Mouse (Mus musculus) pancreas, adult 10 weeks (tissue): ENCODE data around the gene Olfr397. TPM values are rescaled to one million over a fixed set of nuclear protein-coding genes. Genes with fewer than 3 reads are reported as not detected.

Source experiments
- polyA plus RNA-seq: library from polyadenylated mRNA; stranded (reverse); fragments of 350-450 nt; fragmentation: Illumina TruSeq; extraction: RNeasy Lipid Tissue Mini Kit (QIAGEN cat#74804); gene quantifications from one replicate; pipeline ENCODE4 v1.2.3, GENCODE M21; 2015; ENCODE audit warnings: low read depth, low replicate concordance; ENCODE audit not compliant: insufficient read depth

Olfr397 gene
- polyA plus RNA-seq, result not detected

GRCm38 (mm10) chr11:73960517-73960916 is at the start of gene Olfr397:
Olfr397 (plus strand) TSS chr11:73960817.

GRCm38 (mm10) chr11:73936377-73936776 is 24.2 kb upstream of the Olfr397 start, which contains the start of gene Olfr23:
Olfr23 (plus strand) TSS chr11:73936677.

GRCm38 (mm10) chr11:73990307-73990706 is 29.7 kb downstream of the Olfr397 start, which contains the start of gene Olfr398:
Olfr398 (minus strand) TSS chr11:73990407.

Other genes with a start within 250 kb of the Olfr397 start
- not detected for gene Olfr389, start 180.1 kb upstream of the Olfr397 start, polyA plus RNA-seq
- not detected for gene Olfr390, start 177.9 kb upstream of the Olfr397 start, polyA plus RNA-seq
- not detected for gene Olfr391-ps, start 157.8 kb upstream of the Olfr397 start, polyA plus RNA-seq
- gene Olfr392, start 143.8 kb upstream of the Olfr397 start, polyA plus RNA-seq, result not detected
- gene Olfr393, start 109.4 kb upstream of the Olfr397 start, polyA plus RNA-seq, result not detected
- gene Olfr394, start 70.0 kb upstream of the Olfr397 start, polyA plus RNA-seq, result not detected
- not detected for gene Olfr395, start 51.5 kb upstream of the Olfr397 start, polyA plus RNA-seq
- gene Olfr23, start 24.1 kb upstream of the Olfr397 start, polyA plus RNA-seq, result not detected
- gene Olfr398, start 29.6 kb downstream of the Olfr397 start, polyA plus RNA-seq, result not detected
- gene Olfr139, start 95.7 kb downstream of the Olfr397 start, polyA plus RNA-seq, result not detected
- not detected for gene Olfr399, start 95.8 kb downstream of the Olfr397 start, polyA plus RNA-seq
- gene Zfp616, start 109.1 kb downstream of the Olfr397 start, polyA plus RNA-seq, result not detected
- not detected for gene Olfr401, start 152.9 kb downstream of the Olfr397 start, polyA plus RNA-seq
- not detected for gene Olfr402, start 192.7 kb downstream of the Olfr397 start, polyA plus RNA-seq
- not detected for gene Olfr403, start 225.4 kb downstream of the Olfr397 start, polyA plus RNA-seq